Mouse (Mus musculus): ENCODE data around the gene Ppp4r3b. TPM values are rescaled to one million over a fixed set of nuclear protein-coding genes. Genes with fewer than 3 reads are reported as not detected.

Gene Ppp4r3b
- polyA plus RNA-seq, 1 experiment from 2014 or later: 111 TPM

DNA sequence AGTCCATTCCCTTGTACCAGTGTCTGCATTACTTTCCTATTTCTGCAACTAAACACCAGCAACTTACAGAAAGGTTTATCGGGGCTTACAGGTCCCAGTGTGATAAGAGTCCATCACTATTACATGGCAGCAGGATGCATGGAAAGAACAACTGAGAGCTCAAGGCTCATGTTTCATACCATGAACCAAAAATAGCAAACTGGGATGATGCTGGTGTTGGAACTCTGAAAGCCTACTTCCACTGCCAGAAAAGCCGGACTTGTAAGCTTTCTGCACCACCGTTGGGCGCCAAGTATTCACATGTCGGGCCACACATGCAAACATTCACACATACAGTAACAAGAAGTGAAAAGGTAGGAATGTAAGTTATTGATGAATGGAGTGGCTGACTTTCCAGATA lies 9.1 kb downstream of the Ppp4r3b start:
- Histone ChIP-seq H3K4me1 (no peaks in the 10 kb centered on the region), H3K4me2 (no peak overlapping the region), H3K9me3 (no peaks in the 10 kb centered on the region), H3K36me3 (peaks cover 36% of the 10 kb centered on the region), H3K9ac (no peak overlapping the region), H3K27me3 (no peaks in the 10 kb centered on the region), H3K27ac (no peak overlapping the region), H3K4me3 (no peak overlapping the region)
- no peak for ATAC-seq (ENCODE audit: insufficient number of reproducible peaks, insufficient read depth, low FRiP score, low TSS enrichment, low read depth)
- 97% methylated on average over 5 of the region's 5 CpGs for WGBS

DNA sequence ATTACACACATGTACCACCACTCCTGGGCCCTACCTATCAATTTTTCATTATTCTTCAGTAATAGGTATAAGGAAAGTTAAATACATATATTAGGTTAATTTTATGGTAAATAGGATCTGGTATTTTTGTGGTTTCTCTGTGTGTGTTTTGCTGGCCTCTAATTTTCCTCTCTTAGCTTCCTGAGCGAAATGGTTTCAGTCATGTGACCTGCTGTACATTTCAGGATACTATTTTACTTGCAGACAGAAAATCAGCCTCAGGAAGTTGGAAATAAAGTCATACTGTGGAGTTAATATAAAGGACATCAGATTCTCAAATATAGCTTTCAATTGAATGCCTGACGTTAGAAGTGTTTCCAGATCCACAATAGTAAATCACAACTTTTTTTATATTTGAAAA lies 16.3 kb downstream of the Ppp4r3b start:
- H3K9ac ChIP-seq: no peak overlapping the region
- no peak for ATAC-seq (ENCODE audit: insufficient number of reproducible peaks, insufficient read depth, low FRiP score, low TSS enrichment, low read depth)
- WGBS: 86% methylated on average over 2 of the region's 2 CpGs
- no peak overlapping the region for H3K27ac ChIP-seq
- H3K36me3 ChIP-seq: peaks cover 47% of the 10 kb centered on the region
- H3K9me3 ChIP-seq: no peaks in the 10 kb centered on the region
- no peak overlapping the region for H3K4me3 ChIP-seq
- no peaks in the 10 kb centered on the region for H3K4me1 ChIP-seq
- H3K27me3 ChIP-seq: no peaks in the 10 kb centered on the region
- no peak overlapping the region for H3K4me2 ChIP-seq

DNA sequence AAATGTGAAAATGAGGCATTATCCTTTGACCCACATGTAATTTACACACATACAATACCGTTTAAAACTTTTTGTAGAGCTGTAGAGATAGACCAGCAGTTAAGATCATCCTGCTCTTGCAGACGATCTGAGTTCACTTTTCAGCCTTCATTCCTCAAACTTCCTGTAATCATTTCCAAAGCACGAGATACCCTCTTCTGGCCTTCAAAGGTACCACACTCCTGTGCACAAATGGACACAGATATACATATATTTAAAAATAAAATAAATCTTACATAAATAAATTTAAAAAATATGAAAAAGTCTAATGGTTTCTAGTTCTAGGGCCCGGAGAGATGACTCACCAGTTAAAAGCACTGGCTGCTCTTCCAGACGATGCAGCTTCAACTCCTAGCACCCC lies 31.0 kb downstream of the Ppp4r3b start:
- Histone ChIP-seq H3K9ac (no peak overlapping the region), H3K36me3 (peaks cover 42% of the 10 kb centered on the region), H3K27me3 (no peaks in the 10 kb centered on the region), H3K4me2 (no peak overlapping the region), H3K27ac (no peak overlapping the region), H3K4me1 (no peaks in the 10 kb centered on the region), H3K9me3 (no peaks in the 10 kb centered on the region), H3K4me3 (no peak overlapping the region)
- 81% methylated on average over 5 of the region's 5 CpGs for WGBS
- ATAC-seq (ENCODE audit: insufficient number of reproducible peaks, insufficient read depth, low FRiP score, low TSS enrichment, low read depth): no peak

DNA sequence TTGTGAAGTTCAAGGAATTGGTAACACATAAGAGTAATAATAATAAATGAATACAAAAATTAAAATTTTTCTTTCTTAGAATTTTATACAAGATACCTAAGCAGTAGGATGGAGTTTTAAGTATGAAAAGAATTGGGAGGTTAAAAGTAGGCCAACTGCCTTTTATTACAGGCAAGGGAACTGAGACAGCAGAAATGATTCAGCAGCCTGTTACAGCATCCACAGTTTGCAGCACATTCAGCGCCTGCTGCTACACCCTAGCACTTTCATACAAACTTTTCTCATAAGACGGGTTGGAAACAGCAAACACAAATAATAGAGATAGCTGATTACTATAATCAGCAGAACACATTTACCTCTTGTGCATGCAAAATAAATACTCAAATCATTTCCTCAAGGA lies 37.1 kb downstream of the Ppp4r3b start:
- ATAC-seq (ENCODE audit: insufficient number of reproducible peaks, insufficient read depth, low FRiP score, low TSS enrichment, low read depth): no peak
- 86% methylated on average over 2 of the region's 2 CpGs for WGBS
- Histone ChIP-seq H3K27me3 (no peaks in the 10 kb centered on the region), H3K4me3 (no peak overlapping the region), H3K36me3 (peaks cover 38% of the 10 kb centered on the region), H3K9ac (no peak overlapping the region), H3K4me2 (no peak overlapping the region), H3K27ac (no peak overlapping the region), H3K4me1 (no peaks in the 10 kb centered on the region), H3K9me3 (no peaks in the 10 kb centered on the region)

DNA sequence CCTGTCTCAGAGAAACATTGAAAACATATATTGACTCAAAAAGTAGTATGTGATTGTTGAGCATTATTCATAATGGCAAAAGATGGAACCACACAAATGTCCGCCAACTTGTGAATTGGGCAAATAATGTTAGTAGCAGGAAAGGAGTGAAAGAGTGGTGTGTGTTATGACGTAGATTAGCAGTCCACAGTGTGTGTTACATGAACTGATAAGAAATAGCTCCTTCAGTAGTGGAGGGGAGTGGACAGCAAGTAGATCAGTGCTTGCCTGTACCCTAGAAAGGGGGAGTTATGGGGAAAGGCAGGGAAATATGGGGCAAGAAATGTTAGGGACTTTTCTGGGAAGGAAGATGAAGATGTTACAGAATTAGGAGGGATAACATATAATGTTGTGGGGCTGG lies 43.5 kb downstream of the Ppp4r3b start:
- ATAC-seq (ENCODE audit: insufficient number of reproducible peaks, insufficient read depth, low FRiP score, low TSS enrichment, low read depth): no peak
- H3K4me1 ChIP-seq: no peaks in the 10 kb centered on the region
- WGBS: 92% methylated on average over 2 of the region's 2 CpGs
- no peaks in the 10 kb centered on the region for H3K27me3 ChIP-seq
- H3K27ac ChIP-seq: no peak overlapping the region
- H3K4me2 ChIP-seq: no peak overlapping the region
- H3K36me3 ChIP-seq: peaks cover 66% of the 10 kb centered on the region
- H3K9me3 ChIP-seq: no peaks in the 10 kb centered on the region
- H3K9ac ChIP-seq: no peak overlapping the region
- no peak overlapping the region for H3K4me3 ChIP-seq

DNA sequence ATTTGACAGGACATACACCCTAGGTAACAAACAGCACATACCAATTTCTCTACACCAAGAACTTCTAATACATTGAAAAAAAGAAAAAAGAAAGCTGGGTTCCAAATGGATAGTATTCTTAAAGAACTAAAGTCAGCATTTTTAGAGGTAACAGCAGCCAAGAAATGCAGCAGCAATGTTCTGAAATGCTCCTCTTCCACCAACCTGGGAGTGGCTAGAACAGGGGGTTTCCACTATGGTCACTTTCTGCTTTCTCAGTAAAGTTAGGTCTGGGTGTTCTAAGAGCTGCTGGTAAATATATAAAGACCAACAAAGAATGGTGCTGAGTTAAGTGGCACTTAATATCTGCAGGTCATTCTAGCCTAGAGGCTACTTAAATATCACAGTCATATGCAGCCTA lies 46.4 kb downstream of the Ppp4r3b start:
- no peak overlapping the region for H3K4me2 ChIP-seq
- peaks cover 72% of the 10 kb centered on the region for H3K36me3 ChIP-seq
- no peak overlapping the region for H3K27ac ChIP-seq
- H3K27me3 ChIP-seq: no peaks in the 10 kb centered on the region
- H3K4me3 ChIP-seq: no peak overlapping the region
- H3K9ac ChIP-seq: no peak overlapping the region
- H3K9me3 ChIP-seq: no peaks in the 10 kb centered on the region
- no peaks in the 10 kb centered on the region for H3K4me1 ChIP-seq
- no peak for ATAC-seq (ENCODE audit: insufficient number of reproducible peaks, insufficient read depth, low FRiP score, low TSS enrichment, low read depth)

DNA sequence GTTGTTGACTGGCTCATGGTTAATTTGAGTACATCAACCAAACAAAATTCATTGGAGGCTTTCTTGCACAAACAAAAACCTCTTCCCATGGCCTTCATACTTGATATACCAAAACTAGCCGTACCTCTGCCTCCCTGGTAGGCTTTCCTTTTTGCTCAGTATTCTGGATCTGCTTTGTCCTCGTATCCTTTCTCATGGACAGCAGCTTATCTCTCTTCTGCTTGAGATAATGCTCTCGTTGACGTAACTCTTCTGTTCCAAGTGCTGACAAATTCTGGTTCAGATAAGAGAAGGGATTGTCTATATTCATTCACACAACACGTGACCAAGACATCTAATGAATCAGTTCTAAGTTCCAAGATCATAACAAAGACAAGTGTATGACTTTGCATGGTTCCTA lies 49.6 kb downstream of the Ppp4r3b start:
- WGBS: 94% methylated on average over 5 of the region's 5 CpGs
- no peak overlapping the region for H3K4me2 ChIP-seq
- no peaks in the 10 kb centered on the region for H3K27me3 ChIP-seq
- H3K9me3 ChIP-seq: no peaks in the 10 kb centered on the region
- peaks cover 62% of the 10 kb centered on the region for H3K36me3 ChIP-seq
- no peak for ATAC-seq (ENCODE audit: insufficient number of reproducible peaks, insufficient read depth, low FRiP score, low TSS enrichment, low read depth)
- H3K4me1 ChIP-seq: no peaks in the 10 kb centered on the region
- H3K4me3 ChIP-seq: no peak overlapping the region
- H3K9ac ChIP-seq: no peak overlapping the region
- no peak overlapping the region for H3K27ac ChIP-seq

DNA sequence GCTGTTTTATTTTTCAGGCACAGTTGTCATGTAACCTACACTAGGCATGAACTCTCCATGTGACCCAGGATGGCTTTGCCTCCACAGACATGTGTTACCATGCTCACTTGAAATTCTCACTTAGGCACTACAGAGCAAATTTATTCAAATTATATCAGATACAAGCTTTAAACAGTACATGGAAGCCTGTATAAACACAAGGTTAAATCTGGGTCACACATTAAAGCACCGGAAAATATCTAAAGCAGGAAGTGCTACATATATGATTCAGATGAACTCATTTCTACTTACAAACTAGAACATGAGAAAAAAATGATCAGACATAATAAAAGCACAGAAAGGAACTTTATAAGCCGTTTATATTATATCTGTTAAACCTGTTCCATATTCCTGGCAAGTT lies 52.1 kb downstream of the Ppp4r3b start:
- Histone ChIP-seq H3K4me1 (no peaks in the 10 kb centered on the region), H3K4me3 (no peak overlapping the region), H3K9ac (no peak overlapping the region), H3K4me2 (no peak overlapping the region), H3K9me3 (no peaks in the 10 kb centered on the region), H3K27me3 (no peaks in the 10 kb centered on the region), H3K27ac (no peak overlapping the region), H3K36me3 (peaks cover 69% of the 10 kb centered on the region)
- WGBS: 91% methylated on average over 2 of the region's 2 CpGs
- ATAC-seq (ENCODE audit: insufficient number of reproducible peaks, insufficient read depth, low FRiP score, low TSS enrichment, low read depth): no peak

DNA sequence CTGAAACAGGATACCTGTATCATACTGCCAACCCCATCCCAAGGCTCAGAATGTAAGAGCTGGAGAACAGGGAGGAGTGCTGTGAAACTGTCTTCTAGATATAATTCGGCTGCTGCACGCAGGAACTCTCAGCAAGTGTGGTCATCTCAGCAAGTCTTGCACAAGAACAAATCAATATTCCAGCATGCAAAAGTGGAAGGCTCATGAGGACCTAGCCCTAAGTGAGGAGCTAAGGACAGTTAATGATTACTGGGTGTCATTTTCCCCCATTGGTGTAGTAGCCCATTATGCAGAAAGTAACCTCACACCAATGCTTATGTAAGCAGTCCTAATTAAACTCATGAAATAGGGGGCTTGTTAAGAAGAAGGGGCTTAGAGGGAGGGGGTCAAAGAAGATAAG lies 56.3 kb downstream of the Ppp4r3b start:
- peaks cover 62% of the 10 kb centered on the region for H3K36me3 ChIP-seq
- no peaks in the 10 kb centered on the region for H3K9me3 ChIP-seq
- 92% methylated on average over 2 of the region's 2 CpGs for WGBS

DNA sequence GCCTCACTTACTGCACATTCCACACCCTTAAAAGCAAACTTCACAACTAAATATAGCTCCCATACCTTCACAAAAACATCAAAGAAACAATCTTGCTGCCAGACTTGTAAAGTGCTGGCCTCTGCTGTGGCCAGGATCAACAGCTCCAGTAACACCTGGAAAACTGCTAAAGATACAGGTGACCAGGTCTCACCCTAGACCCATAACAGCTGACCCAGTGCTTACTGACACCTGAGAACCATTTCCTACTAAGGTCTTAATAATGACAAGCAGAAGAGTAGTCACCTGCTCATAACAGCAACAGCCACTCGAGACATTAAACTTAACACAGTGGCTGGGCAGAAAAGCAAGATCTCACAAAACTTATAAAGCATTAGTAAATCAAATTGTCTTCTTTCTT lies 60.9 kb downstream of the Ppp4r3b start:
- Histone ChIP-seq H3K27ac (no peak overlapping the region), H3K4me2 (no peak overlapping the region), H3K36me3 (peaks cover 37% of the 10 kb centered on the region), H3K4me3 (no peak overlapping the region), H3K4me1 (no peaks in the 10 kb centered on the region), H3K9ac (no peak overlapping the region), H3K27me3 (no peaks in the 10 kb centered on the region), H3K9me3 (no peaks in the 10 kb centered on the region)
- ATAC-seq (ENCODE audit: insufficient number of reproducible peaks, insufficient read depth, low FRiP score, low TSS enrichment, low read depth): no peak
- WGBS: 83% methylated on average over 1 of the region's 1 CpGs

More for the DNA sequence above, 56.3 kb downstream of the Ppp4r3b start:
- H3K4me2 ChIP-seq: no peak overlapping the region
- no peak overlapping the region for H3K9ac ChIP-seq
- no peak for ATAC-seq (ENCODE audit: insufficient number of reproducible peaks, insufficient read depth, low FRiP score, low TSS enrichment, low read depth)
- H3K27ac ChIP-seq: no peak overlapping the region
- no peaks in the 10 kb centered on the region for H3K4me1 ChIP-seq
- H3K27me3 ChIP-seq: no peaks in the 10 kb centered on the region
- no peak overlapping the region for H3K4me3 ChIP-seq

DNA sequence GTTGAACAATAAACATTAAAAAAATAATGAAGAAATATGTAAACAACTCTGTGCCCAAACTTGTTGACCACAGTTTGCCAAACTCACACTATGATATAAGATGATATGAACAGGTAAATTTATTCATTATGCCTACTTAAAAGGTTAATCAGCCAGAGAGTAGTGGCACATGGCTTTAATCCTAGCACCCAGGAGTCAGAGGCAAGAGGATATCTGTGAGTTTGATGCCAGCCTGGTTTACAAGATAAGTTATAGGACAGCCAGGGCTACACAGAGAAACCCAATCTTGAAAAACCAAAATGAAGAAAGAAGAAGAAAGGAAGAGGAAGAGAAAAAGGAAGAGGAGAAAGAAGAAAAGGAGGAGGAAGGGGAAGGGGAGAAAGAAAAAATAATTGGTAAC lies 64.7 kb downstream of the Ppp4r3b start:
- H3K27me3 ChIP-seq: no peaks in the 10 kb centered on the region
- no peak overlapping the region for H3K27ac ChIP-seq
- H3K4me3 ChIP-seq: no peak overlapping the region
- no peaks in the 10 kb centered on the region for H3K9me3 ChIP-seq
- ATAC-seq (ENCODE audit: insufficient number of reproducible peaks, insufficient read depth, low FRiP score, low TSS enrichment, low read depth): no peak
- no peaks in the 10 kb centered on the region for H3K4me1 ChIP-seq
- no peak overlapping the region for H3K9ac ChIP-seq
- peaks cover 18% of the 10 kb centered on the region for H3K36me3 ChIP-seq
- H3K4me2 ChIP-seq: no peak overlapping the region

DNA sequence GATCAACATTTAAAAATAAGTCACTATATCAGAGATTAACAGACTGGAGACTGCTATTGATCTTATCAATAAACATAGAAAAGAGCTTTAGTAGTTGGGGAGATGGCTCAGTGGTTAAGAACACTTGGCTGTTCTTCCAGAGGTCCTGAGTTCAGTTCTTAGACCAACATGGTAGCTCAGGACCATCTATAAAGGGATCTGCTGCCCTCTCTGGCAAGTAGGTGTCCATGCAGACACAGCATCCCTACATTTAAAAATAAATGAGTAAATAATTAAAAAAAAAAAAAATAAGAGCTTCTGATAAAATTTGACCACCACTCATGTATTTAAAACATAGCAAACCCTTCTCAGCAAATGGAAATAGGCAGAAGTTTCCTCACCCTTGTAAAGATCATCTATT lies 65.4 kb downstream of the Ppp4r3b start:
- no peaks in the 10 kb centered on the region for H3K27me3 ChIP-seq
- H3K36me3 ChIP-seq: peaks cover 21% of the 10 kb centered on the region
- H3K4me3 ChIP-seq: no peak overlapping the region
- no peak overlapping the region for H3K4me2 ChIP-seq
- ATAC-seq (ENCODE audit: insufficient number of reproducible peaks, insufficient read depth, low FRiP score, low TSS enrichment, low read depth): no peak
- no peak overlapping the region for H3K27ac ChIP-seq
- H3K9me3 ChIP-seq: no peaks in the 10 kb centered on the region
- H3K4me1 ChIP-seq: no peaks in the 10 kb centered on the region
- H3K9ac ChIP-seq: no peak overlapping the region

DNA sequence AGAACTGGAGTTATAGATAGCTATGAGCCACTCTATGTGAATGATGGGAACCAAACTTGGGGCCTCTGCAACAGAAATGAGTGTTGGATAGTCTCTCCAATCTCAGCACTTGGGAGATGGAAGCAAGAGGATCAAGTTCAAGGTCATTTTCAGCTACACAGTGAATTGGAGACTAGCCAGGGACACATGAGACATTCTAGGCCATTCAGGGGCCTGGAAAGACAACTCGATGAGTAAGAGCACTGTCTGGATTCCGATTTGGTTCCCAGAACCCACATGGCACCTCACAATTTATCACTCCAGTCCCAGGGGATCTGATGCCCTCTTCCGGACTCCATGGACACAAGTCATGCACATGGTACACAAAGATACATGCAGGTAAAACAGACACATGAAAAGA lies 65.9 kb downstream of the Ppp4r3b start:
- ATAC-seq (ENCODE audit: insufficient number of reproducible peaks, insufficient read depth, low FRiP score, low TSS enrichment, low read depth): no peak
- no peak overlapping the region for H3K4me3 ChIP-seq
- no peaks in the 10 kb centered on the region for H3K9me3 ChIP-seq
- no peak overlapping the region for H3K27ac ChIP-seq
- no peaks in the 10 kb centered on the region for H3K27me3 ChIP-seq
- no peaks in the 10 kb centered on the region for H3K4me1 ChIP-seq
- 92% methylated on average over 3 of the region's 3 CpGs for WGBS
- no peak overlapping the region for H3K4me2 ChIP-seq
- H3K9ac ChIP-seq: no peak overlapping the region
- H3K36me3 ChIP-seq: peaks cover 20% of the 10 kb centered on the region
